Mouse (Mus musculus) MEL (cell line): ENCODE data around the gene Cpm. TPM values are rescaled to one million over a fixed set of nuclear protein-coding genes. Genes with fewer than 3 reads are reported as not detected.

Experiments used
- DNase-seq: peaks from one replicate; pipeline ENCODE4 v3.0.0; 2011; ENCODE audit warnings: low read depth, low spot score
- H3K27ac ChIP-seq: 2 replicates; pipeline ENCODE4 v1.5.1; 2012; ENCODE audit warnings: low read depth, mild to moderate bottlenecking, control low read depth, low read length, moderate library complexity; ENCODE audit not compliant: control insufficient read depth
- H3K27me3 ChIP-seq, 2 experiments: fragments of 150-350 bp in 1 of 2; sonication (generic) in 1 of 2; 2 replicates each; pipeline ENCODE4 v1.6.1; 2012; ENCODE audit warnings: low read length in 2 of 2, mild to moderate bottlenecking in 2 of 2, improper control_type of control experiment in 1 of 2, moderate library complexity in 1 of 2; ENCODE audit not compliant: insufficient read depth in 2 of 2, control insufficient read depth in 1 of 2
- H3K36me3 ChIP-seq, 2 experiments: 2 replicates each; pipeline ENCODE4 v1.6.1; 2012 to 2014; ENCODE audit warnings: low read length in 2 of 2, improper control_type of control experiment in 1 of 2, inconsistent platforms in 1 of 2, mild to moderate bottlenecking in 1 of 2; ENCODE audit not compliant: insufficient read depth in 2 of 2, control insufficient read depth in 1 of 2
- H3K4me1 ChIP-seq, 2 experiments: fragments of 150-350 bp in 1 of 2; sonication (generic) in 1 of 2; 2 replicates each; pipeline ENCODE4 v1.6.1; 2012; ENCODE audit warnings: low read length in 2 of 2, improper control_type of control experiment in 1 of 2, mild to moderate bottlenecking in 1 of 2; ENCODE audit not compliant: insufficient read depth in 2 of 2, control insufficient read depth in 1 of 2
- H3K4me3 ChIP-seq, 2 experiments: fragments of 150-350 bp in 1 of 2; sonication (generic) in 1 of 2; 2 replicates each; pipeline ENCODE4 v1.5.1; 2012; ENCODE audit warnings: low read depth in 2 of 2, low read length in 2 of 2, mild to moderate bottlenecking in 2 of 2, moderate library complexity in 2 of 2, control low read depth in 1 of 2, improper control_type of control experiment in 1 of 2; ENCODE audit not compliant: control insufficient read depth in 1 of 2, insufficient read depth in 1 of 2
- H3K79me2 ChIP-seq: 2 replicates; pipeline ENCODE4 v1.6.1; 2012; ENCODE audit warnings: mild to moderate bottlenecking, low read length, moderate library complexity; ENCODE audit not compliant: control insufficient read depth, poor library complexity, insufficient read depth
- H3K9ac ChIP-seq: 2 replicates; pipeline ENCODE4 v1.6.1; 2012; ENCODE audit warnings: low read depth, mild to moderate bottlenecking, control low read depth, low read length, moderate library complexity; ENCODE audit not compliant: control insufficient read depth, poor library complexity, severe bottlenecking
- H3K9me3 ChIP-seq: fragments of 150-350 bp; sonication (generic); replicated peaks from 2 replicates; pipeline ENCODE4 v1.6.1; 2012; ENCODE audit warnings: mild to moderate bottlenecking, low read length, improper control_type of control experiment, moderate library complexity; ENCODE audit not compliant: insufficient read depth
- BHLHE40 ChIP-seq: IDR thresholded peaks from 2 replicates; pipeline ENCODE4 v1.6.1; 2012; ENCODE audit warnings: low read depth, mild to moderate bottlenecking, inconsistent platforms, low read length, improper control_type of control experiment, borderline replicate concordance
- CHD1 ChIP-seq: IDR thresholded peaks from 2 replicates; pipeline ENCODE4 v1.6.1; 2012; ENCODE audit warnings: low read depth, mild to moderate bottlenecking, inconsistent platforms, low read length, improper control_type of control experiment
- CHD2 ChIP-seq: IDR thresholded peaks from 2 replicates; pipeline ENCODE4 v1.6.1; 2011; ENCODE audit warnings: low read length, improper control_type of control experiment
- CTCF ChIP-seq, 3 experiments: IDR thresholded peaks in 2 of 3; conservative IDR thresholded peaks in 1 of 3; 2 replicates each; pipeline ENCODE4 v1.5.1; 2011 to 2012; ENCODE audit warnings: low read length in 3 of 3, low read depth in 2 of 3, mild to moderate bottlenecking in 2 of 3, improper control_type of control experiment in 1 of 3, inconsistent platforms in 1 of 3, mixed read lengths in 1 of 3, moderate library complexity in 1 of 3; ENCODE audit not compliant: control insufficient read depth in 1 of 3, insufficient read depth in 1 of 3, poor library complexity in 1 of 3, severe bottlenecking in 1 of 3
- EP300 ChIP-seq, 2 experiments: IDR thresholded peaks; 2 replicates each; pipeline ENCODE4 v1.6.1; 2011; ENCODE audit warnings: improper control_type of control experiment in 2 of 2, low read length in 2 of 2, low read depth in 1 of 2, mild to moderate bottlenecking in 1 of 2
- GATA1 ChIP-seq: IDR thresholded peaks from 2 replicates; pipeline ENCODE4 v1.6.1; 2011; ENCODE audit warnings: low read depth, low read length, improper control_type of control experiment
- JUND ChIP-seq: IDR thresholded peaks from 2 replicates; pipeline ENCODE4 v1.6.1; 2011; ENCODE audit warnings: low read depth, mild to moderate bottlenecking, improper control_type of control experiment, low read length
- KAT2A ChIP-seq: conservative IDR thresholded peaks from 2 replicates; pipeline ENCODE4 v1.6.1; 2012; ENCODE audit warnings: low read depth, low read length, improper control_type of control experiment, inconsistent platforms
- MAFK ChIP-seq: IDR thresholded peaks from 2 replicates; pipeline ENCODE4 v1.6.1; 2011; ENCODE audit warnings: low read depth, mild to moderate bottlenecking, low read length, improper control_type of control experiment, borderline replicate concordance
- MAZ ChIP-seq: IDR thresholded peaks from 2 replicates; pipeline ENCODE4 v1.6.1; 2012; ENCODE audit warnings: low read depth, mild to moderate bottlenecking, inconsistent platforms, low read length, improper control_type of control experiment
- MEF2A ChIP-seq: IDR thresholded peaks from 2 replicates; pipeline ENCODE4 v1.6.1; 2014; ENCODE audit warnings: low read depth, mild to moderate bottlenecking, inconsistent platforms, low read length, improper control_type of control experiment; ENCODE audit not compliant: poor library complexity, insufficient replicate concordance, severe bottlenecking; ENCODE audit errors: extremely low read depth
- MXI1 ChIP-seq: IDR thresholded peaks from 2 replicates; pipeline ENCODE4 v1.6.1; 2011; ENCODE audit warnings: mild to moderate bottlenecking, low read depth, low read length, improper control_type of control experiment
- MYC ChIP-seq: IDR thresholded peaks from 2 replicates; pipeline ENCODE4 v1.6.1; 2011; ENCODE audit warnings: low read depth, mild to moderate bottlenecking, low read length, improper control_type of control experiment, moderate library complexity
- POLR2A ChIP-seq, 2 experiments: IDR thresholded peaks; 2 replicates each; pipeline ENCODE4 v1.6.1; 2011 to 2012; ENCODE audit warnings: low read length in 2 of 2, mild to moderate bottlenecking in 2 of 2, control low read depth in 1 of 2, improper control_type of control experiment in 1 of 2, low read depth in 1 of 2, moderate library complexity in 1 of 2; ENCODE audit not compliant: control insufficient read depth in 1 of 2, insufficient read depth in 1 of 2, poor library complexity in 1 of 2
- POLR2AphosphoS2 ChIP-seq: IDR thresholded peaks from 2 replicates; pipeline ENCODE4 v1.6.1; 2011; ENCODE audit warnings: low read length, improper control_type of control experiment
- SMC3 ChIP-seq: IDR thresholded peaks from 2 replicates; pipeline ENCODE4 v1.6.1; 2011; ENCODE audit warnings: low read depth, low read length, improper control_type of control experiment
- TAL1 ChIP-seq: IDR thresholded peaks from 2 replicates; pipeline ENCODE4 v1.6.1; 2012; ENCODE audit warnings: mild to moderate bottlenecking, inconsistent platforms, low read length, moderate library complexity, mixed read lengths
- TBP ChIP-seq: IDR thresholded peaks from 2 replicates; pipeline ENCODE4 v1.8.0; 2011; ENCODE audit warnings: low read depth, low read length, improper control_type of control experiment
- TCF12 ChIP-seq: IDR thresholded peaks from 2 replicates; pipeline ENCODE4 v1.6.1; 2014; ENCODE audit warnings: low read depth, mild to moderate bottlenecking, inconsistent platforms, low read length, improper control_type of control experiment, moderate library complexity
- ZC3H11A ChIP-seq: IDR thresholded peaks from 2 replicates; pipeline ENCODE4 v1.6.1; 2012; ENCODE audit warnings: low read depth, mild to moderate bottlenecking, inconsistent platforms, low read length, improper control_type of control experiment
- ZKSCAN1 ChIP-seq: IDR thresholded peaks from 2 replicates; pipeline ENCODE4 v1.6.1; 2012; ENCODE audit warnings: low read depth, mild to moderate bottlenecking, inconsistent platforms, low read length, improper control_type of control experiment, moderate library complexity
- ZNF384 ChIP-seq: IDR thresholded peaks from 2 replicates; pipeline ENCODE4 v1.6.1; 2012; ENCODE audit warnings: low read depth, mild to moderate bottlenecking, inconsistent platforms, low read length, improper control_type of control experiment
- polyA plus RNA-seq, 2 experiments: library from polyadenylated mRNA; stranded (reverse) in 1 of 2; unstranded in 1 of 2; fragments of >175 nt in 1 of 2; fragments of >200 nt in 1 of 2; gene quantifications; 2 replicates each; pipeline versions ENCODE4 v1.2.1 to v1.2.4; 2012; ENCODE audit warnings: low replicate concordance in 2 of 2, low read depth in 1 of 2; ENCODE audit not compliant: insufficient read length in 2 of 2, insufficient read depth in 1 of 2, missing spikeins in 1 of 2
- total RNA-seq: library from RNA; depleted of rRNA; stranded (reverse); fragments of 300-350 nt; gene quantifications from 2 replicates; pipeline ENCODE4 v1.2.3, GENCODE M21; 2012

The Cpm gene
- total and polyA plus RNA-seq, 3 experiments: 0.04 to 0.40 TPM; not detected in 1

GRCm38 (mm10) chr10:117607804-117608279 lies 21.5 kb upstream of the Cpm start:
- Histone ChIP-seq H3K27ac (no peak overlapping the region), H3K9me3 (no peaks in the 10 kb centered on the region), H3K4me1 (no peaks in the 10 kb centered on the region), H3K79me2 (no peaks in the 10 kb centered on the region), H3K4me3 (no peak overlapping the region)
- TF ChIP-seq BHLHE40: no peak
- no peak for TF ChIP-seq EP300 (IDR thresholded peaks at IDR 0.05; ENCODE audit: low read depth in 1 of 2, low read length in 2 of 2)
- no peak for TF ChIP-seq GATA1
- TF ChIP-seq CHD1: no peak
- TF ChIP-seq MAFK: no peak
- no peak for TF ChIP-seq KAT2A
- TF ChIP-seq CHD2: no peak
- TF ChIP-seq, all 39 proteins: peak for 0
- no peaks in the 10 kb centered on the region for H3K27me3 ChIP-seq
- H3K9ac ChIP-seq: no peak overlapping the region
- no peaks in the 10 kb centered on the region for H3K36me3 ChIP-seq
- no peak for DNase-seq

- no peak overlapping the region for H3K4me3 ChIP-seq
Measured at GRCm38 (mm10) chr10:117608487-117608886, 20.8 kb upstream of the Cpm start.

GRCm38 (mm10) chr10:117608988-117609809 lies 20.1 kb upstream of the Cpm start:
- Histone ChIP-seq H3K79me2 (no peaks in the 10 kb centered on the region), H3K4me3 (no peak overlapping the region), H3K27me3 (no peaks in the 10 kb centered on the region), H3K4me1 (no peaks in the 10 kb centered on the region), H3K36me3 (no peaks in the 10 kb centered on the region), H3K27ac (no peak overlapping the region), H3K9me3 (no peaks in the 10 kb centered on the region), H3K9ac (no peak overlapping the region)
- TF ChIP-seq BHLHE40 (no peak), POLR2A (IDR thresholded peaks at IDR 0.05; ENCODE audit: control insufficient read depth in 1 of 2, insufficient read depth in 1 of 2, low read depth in 1 of 2, low read length in 2 of 2, poor library complexity in 1 of 2) (no peak), CTCF (IDR thresholded peaks at IDR 0.05 in 2 of 3, conservative IDR thresholded peaks at IDR 0.05 in 1 of 3; ENCODE audit: control insufficient read depth in 1 of 3, insufficient read depth in 1 of 3, low read depth in 2 of 3, low read length in 3 of 3, poor library complexity in 1 of 3, severe bottlenecking in 1 of 3) (no peak), SMC3 (no peak), CHD1 (no peak), TCF12 (no peak), TBP (no peak), MAZ (no peak), JUND (no peak), TAL1 (no peak), MYC (no peak)
- DNase-seq: no peak

More at GRCm38 (mm10) chr10:117608487-117608886, 20.8 kb upstream of the Cpm start:
- Histone ChIP-seq H3K79me2 (no peaks in the 10 kb centered on the region), H3K36me3 (no peaks in the 10 kb centered on the region), H3K27me3 (no peaks in the 10 kb centered on the region), H3K4me1 (no peaks in the 10 kb centered on the region), H3K27ac (no peak overlapping the region), H3K9me3 (no peaks in the 10 kb centered on the region)
- no peak for DNase-seq
- no peak for TF ChIP-seq ZC3H11A
- TF ChIP-seq MXI1: no peak
- TF ChIP-seq EP300 (IDR thresholded peaks at IDR 0.05; ENCODE audit: low read depth in 1 of 2, low read length in 2 of 2): no peak
- no peak for TF ChIP-seq TCF12
- TF ChIP-seq ZKSCAN1: no peak
- TF ChIP-seq MEF2A: no peak
- no peak for TF ChIP-seq ZNF384
- TF ChIP-seq POLR2AphosphoS2: no peak
- TF ChIP-seq, all 39 proteins: peak for 0
- H3K9ac ChIP-seq: no peak overlapping the region
